Mouse (Mus musculus): Measurements from ENCODE around the gene Polr3f. TPM values are rescaled to one million over a fixed set of nuclear protein-coding genes. Genes with fewer than 3 reads are reported as not detected.

Gene Polr3f
- total RNA-seq (2021) = 10 to 100 TPM; 21.1 to 27.7 TPM

- DNase-seq (ENCODE audit: low spot score in 2 of 2) = peak; percentile 97
- intact Hi-C loops (cut with DNase I) = loop anchor here (2.0 kb wide), 1 partner anchor 28 kb away; no protein-coding TSS in a partner anchor
These were observed at the start of gene Polr3f, which contains the start of gene Dzank1 for GRCm38 (mm10) chr2:144526981-144527820. Polr3f (plus strand) TSS chr2:144527718. Dzank1 (minus strand) TSS chr2:144527414.

DNA sequence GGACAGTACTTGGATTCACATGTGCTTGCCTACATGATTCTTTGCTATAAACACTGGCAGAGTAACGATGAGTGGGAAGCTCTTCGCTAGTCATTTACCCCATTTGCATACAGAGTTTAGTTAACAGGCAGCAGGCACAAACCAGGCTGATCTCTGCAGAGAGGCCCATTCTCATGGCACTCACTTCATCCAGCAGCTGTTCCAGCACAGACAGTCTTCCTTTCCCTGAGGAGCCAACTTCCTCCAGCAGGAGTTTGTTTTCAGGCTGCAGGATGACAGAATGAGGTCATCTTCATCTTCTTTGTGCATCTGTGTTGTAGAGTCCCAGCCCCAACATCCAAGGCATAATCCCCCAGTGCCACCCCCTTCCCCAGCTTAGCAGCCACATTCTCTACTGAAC, 48.1 kb upstream of the Polr3f start:
- intact Hi-C loops (cut with DNase I) = no loop called here
- peak; percentile 46 to 53 for DNase-seq (ENCODE audit: low spot score in 2 of 2)

DNA sequence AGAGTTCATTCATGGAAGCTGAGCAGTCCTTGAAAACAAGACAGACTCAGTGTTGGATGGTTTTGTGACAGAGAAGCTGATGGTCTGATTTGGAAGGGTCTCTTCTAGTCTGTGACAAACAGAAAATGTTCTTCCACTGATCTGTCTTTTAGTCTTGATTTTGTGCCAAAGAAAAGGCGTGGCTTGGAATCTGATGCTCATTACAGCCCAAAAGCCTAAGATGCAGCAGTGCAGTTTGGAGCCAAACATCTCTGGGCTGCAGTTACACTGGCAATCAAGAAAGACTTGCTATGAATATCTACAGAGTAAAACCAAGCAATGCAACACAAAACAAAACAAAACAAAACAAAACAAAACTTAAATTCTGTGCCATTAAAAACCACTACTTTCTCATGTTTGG, 43.4 kb upstream of the Polr3f start:
- DNase-seq (ENCODE audit: low spot score in 2 of 2) = no peak
- intact Hi-C loops (cut with DNase I) = no loop called here

DNA sequence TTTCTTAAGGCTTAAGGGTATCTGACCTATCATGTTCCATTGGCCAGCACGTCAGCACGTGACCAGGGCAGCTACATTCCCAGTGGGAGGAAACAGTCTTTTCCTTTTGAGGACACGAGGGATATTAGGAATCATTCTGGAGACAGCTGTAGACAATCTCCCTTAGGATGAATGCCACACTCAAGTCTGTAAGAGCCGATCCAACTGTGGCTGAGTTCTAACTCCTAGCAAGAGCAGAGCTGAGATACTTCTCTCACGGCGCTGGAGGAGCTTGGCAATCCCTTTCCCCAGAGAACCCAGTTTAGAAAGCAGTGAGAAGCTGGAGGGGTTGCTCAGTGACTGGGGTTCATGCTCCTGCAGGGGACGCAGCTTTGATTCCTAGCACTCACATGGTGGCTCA, 42.1 kb upstream of the Polr3f start:
- no peak for DNase-seq (ENCODE audit: low spot score in 2 of 2)
- intact Hi-C loops (cut with DNase I) = no loop called here

GRCm38 (mm10) chr2:144487476-144487875, 40.0 kb upstream of the Polr3f start:
- intact Hi-C loops (cut with DNase I) = no loop called here
- DNase-seq (ENCODE audit: low spot score in 2 of 2) = no peak

GRCm38 (mm10) chr2:144489342-144489741, 38.2 kb upstream of the Polr3f start:
- intact Hi-C loops (cut with DNase I) = no loop called here
- no peak for DNase-seq (ENCODE audit: low spot score in 2 of 2)

- no peak for DNase-seq (ENCODE audit: low spot score in 2 of 2)
- intact Hi-C loops (cut with DNase I) = no loop called here
These were observed 25.4 kb upstream of the Polr3f start for GRCm38 (mm10) chr2:144502134-144502533.

DNA sequence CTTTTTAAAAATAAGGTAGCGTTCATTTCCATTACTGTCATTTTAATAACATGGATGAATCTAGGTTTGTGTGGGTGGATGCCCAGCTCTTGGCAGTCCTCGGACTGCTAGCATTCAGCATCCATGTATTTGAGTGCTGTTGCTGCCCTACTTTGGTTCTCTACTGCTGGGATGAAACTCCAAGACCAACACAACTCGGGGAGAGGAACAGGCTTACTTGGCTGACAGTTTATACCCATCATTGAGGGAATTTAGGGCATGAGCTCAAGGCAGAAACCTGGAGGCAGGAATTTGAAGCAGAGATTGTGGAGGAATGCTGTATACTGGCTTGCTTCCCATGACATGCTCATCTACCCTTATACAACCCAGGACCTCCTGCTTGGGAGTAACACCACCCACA, 12.9 kb upstream of the Polr3f start:
- intact Hi-C loops (cut with DNase I) = no loop called here
- peak in 1 of 2 experiments; percentile 17 for DNase-seq (ENCODE audit: low spot score in 2 of 2)

GRCm38 (mm10) chr2:144519772-144520171, 7.7 kb upstream of the Polr3f start:
- intact Hi-C loops (cut with DNase I) = no loop called here
- DNase-seq (ENCODE audit: low spot score in 2 of 2) = no peak

- intact Hi-C loops (cut with DNase I) = loop anchor here (2.0 kb wide), 1 partner anchor 29 kb away; no protein-coding TSS in a partner anchor
- DNase-seq (ENCODE audit: low spot score in 2 of 2) = peak in 1 of 2 experiments; percentile 17
These were observed 1.7 kb upstream of the Polr3f start for GRCm38 (mm10) chr2:144525856-144526255.

DNA sequence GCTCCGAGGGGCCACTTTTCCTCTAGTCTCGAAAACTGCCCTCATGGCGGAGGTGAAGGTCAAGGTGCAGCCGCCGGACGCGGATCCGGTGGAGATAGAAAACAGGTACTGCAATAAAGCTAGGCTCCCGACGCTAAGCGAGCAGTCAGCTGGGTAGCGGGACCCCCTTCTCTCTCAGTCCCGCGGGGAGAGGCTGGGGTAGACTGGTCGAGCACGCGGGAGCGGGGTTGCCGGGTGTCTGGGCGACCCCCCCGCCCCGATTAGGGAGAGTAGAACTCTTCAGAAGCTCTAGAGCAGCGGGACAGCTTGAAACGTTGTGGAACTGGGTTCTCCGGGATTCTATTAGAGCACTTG, 280 bp downstream of the Polr3f start:
- intact Hi-C loops (cut with DNase I) = loop anchor here (2.0 kb wide), 1 partner anchor 27 kb away; no protein-coding TSS in a partner anchor
- no peak for DNase-seq (ENCODE audit: low spot score in 2 of 2)

DNA sequence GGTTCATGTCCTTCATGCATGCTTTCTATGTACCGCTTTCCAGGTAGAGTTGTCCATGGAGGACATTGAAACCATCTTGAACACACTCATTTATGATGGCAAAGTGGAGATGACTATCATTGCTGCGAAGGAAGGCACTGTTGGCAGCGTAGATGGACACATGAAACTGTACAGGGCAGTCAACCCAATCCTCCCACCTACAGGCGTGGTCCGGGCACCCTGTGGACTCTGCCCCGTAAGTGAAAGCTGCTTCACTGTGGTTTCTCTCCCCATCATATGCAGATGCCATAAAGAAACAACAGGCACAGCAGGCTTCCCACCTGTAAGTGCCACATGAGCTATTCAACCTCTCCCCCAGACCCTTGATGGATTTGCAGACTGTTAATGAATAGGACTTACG, 9.6 kb downstream of the Polr3f start:
- intact Hi-C loops (cut with DNase I) = no loop called here
- no peak for DNase-seq (ENCODE audit: low spot score in 2 of 2)

DNA sequence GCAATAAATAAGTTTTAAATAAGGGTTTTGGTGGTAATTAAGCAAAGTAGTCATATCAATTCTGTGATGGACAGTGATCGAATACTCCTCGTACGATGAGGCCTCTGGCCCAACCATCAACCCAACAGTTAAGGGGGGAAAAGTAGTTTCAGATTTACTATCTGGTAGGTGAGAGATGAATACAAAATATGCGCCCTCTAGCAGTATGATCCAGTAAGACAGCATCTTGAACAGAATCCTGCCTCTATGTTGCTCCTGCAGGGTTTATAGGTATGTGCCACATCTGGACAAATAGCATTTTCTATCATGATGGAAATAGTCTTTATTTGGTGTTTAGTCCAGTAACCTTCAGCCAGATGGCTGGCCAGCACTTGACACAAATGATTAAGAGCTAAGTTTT, 13.7 kb downstream of the Polr3f start:
- intact Hi-C loops (cut with DNase I) = no loop called here

DNA sequence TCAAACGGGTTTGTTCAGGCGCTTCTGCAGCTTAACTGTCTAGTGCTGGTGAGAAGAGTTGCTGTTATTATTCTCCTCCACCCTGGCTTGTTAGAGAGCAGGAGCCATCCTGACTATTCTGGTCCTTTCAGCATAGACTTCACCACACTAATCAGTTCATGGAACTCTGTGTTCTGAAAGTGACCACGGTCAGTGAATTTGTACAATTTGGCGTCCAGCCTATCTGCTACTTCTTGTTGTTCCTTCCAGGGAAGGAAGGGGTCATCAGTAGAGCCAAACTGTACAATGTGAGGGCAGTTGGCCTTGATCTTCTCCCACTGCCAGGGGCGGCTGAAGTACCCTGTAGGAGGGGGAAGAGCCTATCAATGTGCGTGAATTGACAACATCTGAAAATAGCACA, 16.2 kb downstream of the Polr3f start:
- no peak for DNase-seq (ENCODE audit: low spot score in 2 of 2)
- intact Hi-C loops (cut with DNase I) = no loop called here

More for the DNA sequence above, 13.7 kb downstream of the Polr3f start:
- DNase-seq (ENCODE audit: low spot score in 2 of 2) = no peak

- no peak for DNase-seq (ENCODE audit: low spot score in 2 of 2)
- intact Hi-C loops (cut with DNase I) = no loop called here
These were observed 17.1 kb downstream of the Polr3f start for GRCm38 (mm10) chr2:144544630-144545029.

DNA sequence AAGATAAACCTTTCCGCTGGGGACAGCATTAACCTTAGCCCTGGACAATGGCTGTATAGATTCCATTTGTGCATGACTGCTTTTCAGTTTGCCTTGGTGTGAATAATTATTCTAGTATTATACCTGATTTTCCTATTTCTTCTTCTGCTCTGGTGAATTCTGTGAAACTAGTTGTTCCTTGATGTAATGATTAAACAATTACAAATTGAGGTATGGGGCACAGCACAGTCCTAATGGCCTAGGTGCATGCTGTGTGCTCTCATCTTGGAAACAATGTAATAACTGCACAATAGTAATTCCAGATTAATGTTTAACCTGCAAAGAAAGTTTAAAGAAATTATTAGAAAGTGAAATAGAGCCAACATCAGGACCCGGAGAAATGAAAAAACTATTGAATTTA, 17.5 kb downstream of the Polr3f start:
- DNase-seq (ENCODE audit: low spot score in 2 of 2) = no peak
- intact Hi-C loops (cut with DNase I) = no loop called here

DNA sequence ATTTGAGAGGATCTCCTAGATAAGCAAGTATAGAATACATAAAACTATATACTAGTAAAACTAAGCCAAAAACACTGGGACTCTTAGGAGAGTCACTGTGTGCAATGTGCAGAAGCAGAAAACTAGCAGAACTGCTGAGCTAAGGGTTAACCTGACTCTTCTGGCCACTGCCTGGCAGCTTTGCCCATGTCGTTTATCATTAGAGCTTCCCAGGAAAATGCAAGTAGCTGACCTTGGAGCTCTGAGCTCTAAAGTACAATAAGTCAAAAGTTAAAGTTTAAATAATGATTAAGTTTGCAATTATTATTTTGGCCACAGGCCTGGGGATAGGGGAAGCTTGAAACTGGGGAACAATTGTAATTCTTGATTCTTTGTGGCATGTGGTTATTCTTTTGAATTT, 18.0 kb downstream of the Polr3f start:
- no peak for DNase-seq (ENCODE audit: low spot score in 2 of 2)
- intact Hi-C loops (cut with DNase I) = no loop called here

DNA sequence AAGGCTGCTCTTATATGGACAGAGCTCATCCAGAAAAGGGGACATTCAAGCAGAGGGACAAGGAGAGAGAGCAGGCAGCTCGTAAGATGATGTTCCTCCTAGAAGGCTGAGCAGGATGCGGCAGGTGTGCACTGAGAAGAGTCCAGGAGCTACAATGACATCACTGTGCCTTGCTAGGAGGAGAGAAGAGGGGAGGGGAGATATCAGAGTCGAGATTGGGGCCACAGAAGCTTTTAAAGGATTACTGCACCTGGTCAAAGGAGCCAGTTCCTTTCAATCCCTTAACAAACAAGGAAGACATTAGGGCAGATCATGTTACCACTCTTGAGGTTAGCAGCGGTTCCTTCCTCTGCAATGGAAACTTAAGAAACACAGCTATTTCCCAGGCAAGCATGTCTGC, 20.0 kb downstream of the Polr3f start:
- intact Hi-C loops (cut with DNase I) = no loop called here

DNA sequence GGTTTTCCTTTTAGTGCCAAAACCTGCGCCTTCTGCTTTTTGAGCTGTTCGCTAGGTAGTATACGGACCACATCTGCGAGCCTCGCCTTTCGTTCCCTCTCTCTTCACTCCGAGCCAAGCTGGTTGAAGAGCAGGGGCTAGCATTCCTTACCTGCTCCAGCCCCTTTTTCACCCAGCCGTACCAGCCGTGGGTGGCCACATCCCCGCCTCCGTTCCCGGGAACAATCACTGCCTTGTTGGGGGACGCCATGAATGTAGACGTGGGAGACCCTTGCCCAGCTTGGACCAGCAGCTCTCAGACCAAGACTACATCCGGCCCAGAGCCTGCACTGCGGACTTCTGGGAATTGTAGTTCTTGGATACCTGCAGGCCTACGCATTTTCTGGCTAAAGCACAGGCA, 23.0 kb downstream of the Polr3f start, which contains the start of gene Rbbp9:
Gene Rbbp9 (minus strand): TSS at position 341 of the 400 bp plus-strand sequence.
- intact Hi-C loops (cut with DNase I) = no loop called here
- peak; percentile 69 to 74 for DNase-seq (ENCODE audit: low spot score in 2 of 2)

More for the DNA sequence above, 20.0 kb downstream of the Polr3f start:
- DNase-seq (ENCODE audit: low spot score in 2 of 2) = no peak

GRCm38 (mm10) chr2:144553905-144554304, 26.4 kb downstream of the Polr3f start:
- no peak for DNase-seq (ENCODE audit: low spot score in 2 of 2)
- intact Hi-C loops (cut with DNase I) = loop anchor here (2.0 kb wide), 1 partner anchor 27 kb away; the partner anchor contains the start of genes Dzank1 and Polr3f

DNA sequence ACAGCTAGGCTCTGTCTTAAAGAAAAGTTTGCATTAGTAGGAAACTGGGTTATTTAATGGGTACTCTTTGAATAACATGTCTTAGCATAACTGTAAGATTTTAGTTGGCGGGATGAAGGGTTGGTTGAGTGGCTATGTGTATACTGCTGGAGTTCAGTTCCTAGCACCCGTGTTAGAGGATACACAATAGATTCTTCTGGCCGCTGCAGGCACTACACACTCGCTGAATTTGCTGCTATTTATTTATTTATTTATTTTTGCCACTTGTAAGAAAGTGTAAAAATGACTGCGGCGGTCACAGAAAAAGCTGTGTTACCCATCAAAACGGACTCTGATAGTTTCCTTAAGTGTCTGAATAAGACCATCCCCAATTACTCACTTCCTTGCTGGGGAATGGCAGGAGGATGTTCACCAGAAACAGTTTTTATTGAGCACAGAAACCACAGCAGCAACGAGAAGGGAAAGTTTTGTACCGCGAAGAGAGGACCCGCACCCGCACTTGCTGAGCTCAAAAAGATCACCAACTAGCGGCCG, 27.8 kb downstream of the Polr3f start:
- no peak for DNase-seq (ENCODE audit: low spot score in 2 of 2)
- intact Hi-C loops (cut with DNase I) = loop anchor here (2.0 kb wide), 1 partner anchor 29 kb away; the partner anchor contains the start of genes Dzank1 and Polr3f

Measured in left cerebral cortex, postnatal 36 days (tissue).